9 mouse cellular contexts compared by ENCODE assay signal in genomic region chr8:35985152-35985689, GRCm38 (mm10).
DNase-seq lines count a peak whose midpoint lies in the region; ATAC-seq and TF ChIP-seq lines count a peak whose summit lies in the region.
"Had no signal": no experiment of that assay in that cellular context is flagged by ENCODE, and none has a peak within 500 bp of the region (broad histone marks: within the 10 kb centered on the region; RNA-seq: fewer than 3 reads in every experiment).

No protein-coding gene starts in this region.

- 14% methylated on average over 5 of the region's 5 CpGs for WGBS in lung, embryonic 14.5 days
- WGBS in lung, adult 2 months = 33% methylated on average over 5 of the region's 5 CpGs

- no peaks in the 10 kb centered on the region for H3K9me3 ChIP-seq in lung, embryonic 14.5 days (ENCODE audit: low read depth, low read length)
- H3K9me3 ChIP-seq: limb, embryonic 15.5 days had no signal

- H3K9ac ChIP-seq in lung, embryonic 14.5 days = no peak overlapping the region
- H3K9ac ChIP-seq: limb, embryonic 15.5 days had no signal

- no peaks in the 10 kb centered on the region for H3K36me3 ChIP-seq in lung, embryonic 14.5 days (ENCODE audit: insufficient read depth)
- H3K36me3 ChIP-seq: limb, embryonic 15.5 days had no signal

- peaks cover 29% of the 10 kb centered on the region for H3K4me1 ChIP-seq in lung, embryonic 14.5 days (ENCODE audit: insufficient read depth)
- no peaks in the 10 kb centered on the region; the same call in 1 of the 2 replicates for H3K4me1 ChIP-seq in lung, adult 2 months (ENCODE audit: control insufficient read depth, insufficient read depth, low read length)

- 0 out of 2 replicates have a peak overlapping the region, but pooled peaks have one; percentile 13 for H3K4me2 ChIP-seq in lung, embryonic 14.5 days
- H3K4me2 ChIP-seq: limb, embryonic 15.5 days had no signal

- ATAC-seq in lung, embryonic 14.5 days (ENCODE audit: insufficient read depth) = peak; percentile 39

- no peak for TF ChIP-seq CTCF in lung, embryonic 14.5 days (IDR thresholded peaks at IDR 0.05; ENCODE audit: low read depth)
- no peak for TF ChIP-seq CTCF in lung, adult 2 months (IDR thresholded peaks at IDR 0.05; ENCODE audit: insufficient read depth, low read length)

- H3K27ac ChIP-seq in lung, embryonic 14.5 days (ENCODE audit: low read depth) = peak overlapping the region; percentile 80
- H3K27ac ChIP-seq: limb, embryonic 15.5 days had no signal

- H3K27me3 ChIP-seq in lung, embryonic 14.5 days (ENCODE audit: insufficient read depth, low read length) = no peaks in the 10 kb centered on the region
- H3K27me3 ChIP-seq: limb, embryonic 15.5 days had no signal

- no peak overlapping the region for H3K4me3 ChIP-seq in lung, embryonic 14.5 days (ENCODE audit: low read depth, low read length)
- no peak overlapping the region for H3K4me3 ChIP-seq in lung, adult 2 months (replicated peaks; ENCODE audit: extremely low read depth, low read depth, low read length)
- H3K4me3 ChIP-seq: limb, embryonic 15.5 days had no signal

- peak; percentile 5 to 26 for DNase-seq in adrenal gland, postnatal 36 days
- no peak for DNase-seq in adrenal gland, adult 8-10 months
- peak; percentile 94 for DNase-seq in lung, embryonic 14.5 days
- no peak for DNase-seq in lung, adult 2 months
- DNase-seq in heart, adult 8-10 months (ENCODE audit: low spot score) = peak; percentile 21
- DNase-seq in lung, postnatal 10 days = peak; percentile 68
- DNase-seq in urinary bladder, postnatal 25 days (ENCODE audit: low spot score) = no peak
- DNase-seq in embryo, embryonic 10 days (ENCODE audit: low spot score) = no peak

- no peak for TF ChIP-seq POLR2A in lung, adult 2 months (IDR thresholded peaks at IDR 0.05; ENCODE audit: borderline replicate concordance, extremely low read depth, low read depth, low read length)

Comparison
In these comparisons a context has a peak if more than half of its experiments do, and no peak if none do; other contexts are left out.
1. DNase-seq: peak in adrenal gland, postnatal 36 days (2 of 2), lung, embryonic 14.5 days (single experiment), heart, adult 8-10 months (single experiment) and lung, postnatal 10 days (single experiment); none in adrenal gland, adult 8-10 months (single experiment), lung, adult 2 months (single experiment), urinary bladder, postnatal 25 days (single experiment) and embryo, embryonic 10 days (single experiment).